Mouse (Mus musculus) liver, adult (tissue): ENCODE measurements around the gene Prkd1.

ENCODE experiments used
- GATA4 ChIP-seq: IDR thresholded peaks from 2 replicates; pipeline ENCODE4 v1.6.1; 2014; ENCODE audit warnings: mild to moderate bottlenecking, low read length; ENCODE audit not compliant: insufficient replicate concordance

Prkd1 gene

GRCm38 (mm10) chr12:50296067-50296466 lies 352.8 kb downstream of the Prkd1 start:
- no peak for TF ChIP-seq GATA4

DNA sequence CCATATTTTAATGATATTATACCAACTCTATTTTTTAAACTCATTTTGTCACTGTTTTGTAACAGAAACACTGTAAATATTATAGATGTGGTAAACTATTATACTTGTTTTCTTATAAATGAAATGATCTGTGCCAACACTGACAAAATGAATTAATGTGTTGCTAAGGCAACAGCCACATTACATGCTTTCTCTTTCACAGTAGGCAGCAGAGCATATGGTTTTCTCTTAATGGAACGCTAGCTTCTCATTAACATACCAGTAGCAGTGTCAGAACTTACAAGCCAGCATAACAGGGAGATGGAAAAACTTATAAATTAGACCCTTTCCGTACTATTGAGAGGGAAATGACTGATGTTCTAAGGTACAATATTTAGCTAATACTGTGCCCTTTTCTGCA lies 353.3 kb downstream of the Prkd1 start:
- TF ChIP-seq GATA4: no peak

GRCm38 (mm10) chr12:50292834-50293233 lies 356.1 kb downstream of the Prkd1 start:
- TF ChIP-seq GATA4: no peak
